Mouse (Mus musculus) erythroblast, embryonic 14.5 days (primary cell): Measurements from ENCODE around the gene Ms4a15. TPM values are rescaled to one million over a fixed set of nuclear protein-coding genes. Genes with fewer than 3 reads are reported as not detected.

Source experiments
- H3K27me3 ChIP-seq: 2 replicates; pipeline ENCODE4 v1.6.1; 2012; ENCODE audit warnings: inconsistent platforms; ENCODE audit not compliant: control insufficient read depth
- H3K36me3 ChIP-seq: 2 replicates; pipeline ENCODE4 v1.6.1; 2012; ENCODE audit warnings: mild to moderate bottlenecking, inconsistent platforms; ENCODE audit not compliant: control insufficient read depth
- H3K4me1 ChIP-seq: 2 replicates; pipeline ENCODE4 v1.6.1; 2012; ENCODE audit warnings: inconsistent platforms; ENCODE audit not compliant: control insufficient read depth
- H3K4me3 ChIP-seq: replicated peaks from 2 replicates; pipeline ENCODE3; 2012; ENCODE audit warnings: moderate library complexity, mild to moderate bottlenecking, inconsistent platforms
- H3K9me3 ChIP-seq: 2 replicates; pipeline ENCODE4 v1.6.1; 2012; ENCODE audit warnings: low read length, inconsistent platforms, mixed read lengths; ENCODE audit not compliant: control insufficient read depth
- GATA1 ChIP-seq: IDR thresholded peaks from 2 replicates; pipeline ENCODE4 v1.6.1; 2012; ENCODE audit warnings: low read length, inconsistent platforms, mixed read lengths
- TAL1 ChIP-seq: IDR thresholded peaks from 3 replicates; pipeline ENCODE4 v1.6.1; 2012; ENCODE audit warnings: low read length, inconsistent platforms, mixed read lengths
- polyA plus RNA-seq: library from polyadenylated mRNA; stranded (reverse); fragments of >175 nt; gene quantifications from 2 replicates; pipeline ENCODE4 v1.2.3, GENCODE M21; 2012

The Ms4a15 gene
- polyA plus RNA-seq, result not detected in 2 replicates

- TF ChIP-seq TAL1, result no peak
- TF ChIP-seq GATA1, result no peak
- no peaks in the 10 kb centered on the region for H3K27me3 ChIP-seq
- no peaks in the 10 kb centered on the region for H3K4me1 ChIP-seq
These were observed at the start of gene Ms4a15 for GRCm38 (mm10) chr19:10993150-10993549. Ms4a15 (minus strand) TSS chr19:10993250.

DNA sequence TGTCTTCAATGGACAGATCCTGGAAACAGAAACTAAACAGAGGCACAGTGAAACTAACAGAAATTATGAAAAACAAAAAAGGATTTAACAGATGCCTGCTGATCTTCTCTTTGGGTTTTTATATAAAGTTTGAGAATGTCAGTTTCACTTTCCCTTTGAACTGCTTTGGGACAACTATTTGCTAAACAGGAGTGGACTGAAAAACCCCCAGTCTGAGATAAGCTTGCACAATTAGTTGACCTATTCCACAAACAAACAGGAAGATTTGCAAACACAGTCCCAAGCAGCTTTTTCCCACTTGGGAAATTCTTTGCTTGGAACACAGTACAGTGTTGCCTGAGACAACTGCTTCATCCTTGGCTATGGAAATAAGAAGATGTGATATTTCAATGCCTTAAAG is 44.5 kb upstream of the Ms4a15 start:
- no peak for TF ChIP-seq GATA1
- TF ChIP-seq TAL1, result no peak
- no peaks in the 10 kb centered on the region for H3K36me3 ChIP-seq

More at GRCm38 (mm10) chr19:10993150-10993549, at the start of gene Ms4a15:
- no peak within 1 kb of the TSS for H3K4me3 ChIP-seq
- no peaks in the 10 kb centered on the region for H3K9me3 ChIP-seq
- no peaks in the 10 kb centered on the region for H3K36me3 ChIP-seq

GRCm38 (mm10) chr19:11022382-11022781 is 29.3 kb upstream of the Ms4a15 start:
- no peak for TF ChIP-seq GATA1
- no peak for TF ChIP-seq TAL1

More for the DNA sequence above, 44.5 kb upstream of the Ms4a15 start:
- Histone ChIP-seq H3K4me1 (no peaks in the 10 kb centered on the region), H3K4me3 (no peak overlapping the region), H3K9me3 (no peaks in the 10 kb centered on the region), H3K27me3 (no peaks in the 10 kb centered on the region)

DNA sequence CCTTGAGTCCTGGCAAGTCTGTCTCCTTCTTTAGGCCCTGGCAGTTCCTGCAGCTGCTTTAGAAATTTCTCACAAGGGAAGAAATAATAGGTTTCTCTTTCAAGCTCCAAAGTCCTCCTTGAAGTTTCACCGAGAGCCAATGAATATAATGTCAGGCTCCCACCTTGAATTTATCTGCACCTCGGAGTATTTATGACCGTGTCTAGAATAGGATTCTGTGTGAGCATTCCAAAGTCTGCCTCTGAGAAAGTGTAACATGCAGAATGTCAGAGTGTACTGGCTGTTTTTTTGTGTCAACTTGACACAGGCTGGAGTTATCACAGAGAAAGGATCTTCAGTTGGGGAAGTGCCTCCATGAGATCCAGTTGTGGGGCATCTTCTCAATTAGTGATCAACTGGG is 24.8 kb upstream of the Ms4a15 start, which contains the start of gene Ms4a18:
Ms4a18 (minus strand) TSS at position 141 of the 400 bp plus-strand sequence.
- Histone ChIP-seq H3K4me3 (no peak within 1 kb of the TSS), H3K36me3 (no peaks in the 10 kb centered on the region), H3K9me3 (no peaks in the 10 kb centered on the region), H3K27me3 (no peaks in the 10 kb centered on the region), H3K4me1 (no peaks in the 10 kb centered on the region)
- TF ChIP-seq TAL1 (no peak), GATA1 (no peak)

More at GRCm38 (mm10) chr19:11022382-11022781, 29.3 kb upstream of the Ms4a15 start:
- no peaks in the 10 kb centered on the region for H3K36me3 ChIP-seq
- no peak overlapping the region for H3K4me3 ChIP-seq
- H3K9me3 ChIP-seq, result no peaks in the 10 kb centered on the region
- H3K4me1 ChIP-seq, result no peaks in the 10 kb centered on the region
- no peaks in the 10 kb centered on the region for H3K27me3 ChIP-seq

DNA sequence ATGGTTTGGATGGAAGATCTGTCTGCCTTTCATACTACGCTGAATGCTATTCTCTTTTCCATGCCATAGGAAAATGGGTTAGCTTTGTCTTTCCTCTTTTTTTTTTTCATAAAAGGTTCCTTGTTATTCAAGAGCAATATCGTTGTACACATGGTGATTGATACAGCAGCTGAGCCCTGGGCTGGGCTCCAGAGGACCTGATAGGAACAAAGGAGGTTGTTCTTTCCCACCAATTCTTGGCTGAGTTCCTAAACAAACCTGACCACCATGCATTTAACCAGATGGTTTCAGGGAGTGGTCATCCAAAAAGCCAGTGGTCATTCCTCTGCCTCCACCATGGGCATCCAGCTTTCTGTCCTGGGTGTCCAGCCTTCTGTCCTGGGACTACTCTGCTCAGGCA is 24.2 kb upstream of the Ms4a15 start:
- Histone ChIP-seq H3K36me3 (no peaks in the 10 kb centered on the region), H3K27me3 (no peaks in the 10 kb centered on the region), H3K9me3 (no peaks in the 10 kb centered on the region), H3K4me1 (no peaks in the 10 kb centered on the region), H3K4me3 (no peak overlapping the region)
- TF ChIP-seq GATA1 (no peak), TAL1 (no peak)

- Histone ChIP-seq H3K4me1 (no peaks in the 10 kb centered on the region), H3K9me3 (no peaks in the 10 kb centered on the region), H3K27me3 (no peaks in the 10 kb centered on the region), H3K4me3 (no peak overlapping the region), H3K36me3 (no peaks in the 10 kb centered on the region)
- TF ChIP-seq TAL1 (no peak), GATA1 (no peak)
These were observed 22.9 kb upstream of the Ms4a15 start for GRCm38 (mm10) chr19:11015998-11016397.

- Histone ChIP-seq H3K36me3 (no peaks in the 10 kb centered on the region), H3K9me3 (no peaks in the 10 kb centered on the region), H3K27me3 (no peaks in the 10 kb centered on the region), H3K4me3 (no peak overlapping the region), H3K4me1 (no peaks in the 10 kb centered on the region)
- TF ChIP-seq TAL1 (no peak), GATA1 (peak; percentile 21; the same call in 1 of the 2 replicates)
These were observed 22.4 kb upstream of the Ms4a15 start for GRCm38 (mm10) chr19:11015468-11015867.

GRCm38 (mm10) chr19:10991911-10992310 is 1.1 kb downstream of the Ms4a15 start:
- Histone ChIP-seq H3K4me3 (no peak overlapping the region), H3K36me3 (no peaks in the 10 kb centered on the region), H3K9me3 (no peaks in the 10 kb centered on the region), H3K27me3 (no peaks in the 10 kb centered on the region), H3K4me1 (no peaks in the 10 kb centered on the region)
- TF ChIP-seq GATA1 (no peak), TAL1 (no peak)

DNA sequence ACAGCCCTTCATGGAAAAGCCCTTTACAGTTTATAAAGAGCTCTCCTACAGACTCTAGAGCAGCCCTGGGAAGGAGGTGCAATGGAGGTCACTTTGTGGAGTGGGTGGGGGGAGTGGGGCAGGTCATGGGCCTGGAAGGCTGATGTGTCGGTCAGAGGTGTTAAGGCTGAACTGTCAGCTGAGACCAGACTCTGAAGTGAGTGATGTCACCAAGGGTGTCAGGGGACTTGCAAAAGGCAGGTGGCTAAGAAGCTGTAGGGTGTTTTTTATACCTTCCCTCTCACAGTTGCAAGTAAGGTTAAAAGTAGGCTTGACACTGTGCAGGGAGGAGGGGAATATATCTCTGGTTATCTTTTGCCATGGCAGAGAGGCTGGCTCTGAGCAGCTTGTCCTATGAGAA is 2.3 kb downstream of the Ms4a15 start:
- Histone ChIP-seq H3K4me1 (no peaks in the 10 kb centered on the region), H3K27me3 (no peaks in the 10 kb centered on the region), H3K36me3 (no peaks in the 10 kb centered on the region), H3K4me3 (no peak overlapping the region), H3K9me3 (no peaks in the 10 kb centered on the region)
- TF ChIP-seq GATA1 (no peak), TAL1 (no peak)

DNA sequence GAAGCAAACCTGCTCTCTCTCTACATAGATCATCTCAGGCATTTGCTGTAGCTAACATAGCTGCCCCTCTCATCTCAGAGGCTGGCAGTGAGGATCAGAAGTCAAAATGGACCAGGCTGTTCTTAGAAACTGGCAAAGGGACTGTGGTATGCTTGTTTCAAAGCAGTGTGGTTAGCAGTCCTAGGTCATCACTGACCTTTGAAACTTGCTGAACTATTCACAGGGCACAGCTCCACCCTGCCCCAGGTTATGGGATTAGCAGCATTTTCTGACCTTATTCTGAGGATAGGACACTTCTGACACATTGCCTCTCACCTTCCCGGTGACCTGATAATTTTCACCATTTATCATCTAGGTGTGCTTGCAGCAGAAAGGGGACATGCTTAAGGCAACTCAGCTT is 4.5 kb downstream of the Ms4a15 start:
- H3K4me1 ChIP-seq, result no peaks in the 10 kb centered on the region
- H3K4me3 ChIP-seq, result no peak overlapping the region
- H3K36me3 ChIP-seq, result no peaks in the 10 kb centered on the region
- no peaks in the 10 kb centered on the region for H3K9me3 ChIP-seq
- H3K27me3 ChIP-seq, result no peaks in the 10 kb centered on the region
- TF ChIP-seq GATA1 (no peak), TAL1 (no peak)
